Mouse (Mus musculus): ENCODE data around the gene Mfsd6l. TPM values are rescaled to one million over a fixed set of nuclear protein-coding genes. Genes with fewer than 3 reads are reported as not detected.
A peak's percentile ranks its signal among the peaks of the same experiment; 100 is the strongest.

Mfsd6l gene
- total RNA-seq (2021): under 1 TPM in 1 of 2 experiments, not detected in 1; 0.11 TPM
- long read RNA-seq, experiment 1: 0 reads
- long read RNA-seq, experiment 2: 0 reads

- no peak within 1 kb of the TSS for H3K4me3 ChIP-seq
These were observed at the start of gene Mfsd6l for GRCm38 (mm10) chr11:68555918-68556584. TSS of gene Mfsd6l (plus strand) at chr11:68556186.

GRCm38 (mm10) chr11:68507246-68507645, 48.7 kb upstream of the Mfsd6l start:
- intact Hi-C loops (cut with DNase I): no loop called here
- no peak for DNase-seq
- no peak for TF ChIP-seq CTCF (IDR thresholded peaks at IDR 0.05)
- H3K4me3 ChIP-seq: no peak overlapping the region
- no peak overlapping the region for H3K27ac ChIP-seq

More at GRCm38 (mm10) chr11:68555918-68556584, at the start of gene Mfsd6l:
- intact Hi-C loops (cut with DNase I): no loop called here
- no peak within 1 kb of the TSS for H3K27ac ChIP-seq
- no peak for DNase-seq
- no peak for TF ChIP-seq CTCF (IDR thresholded peaks at IDR 0.05)

- TF ChIP-seq CTCF (IDR thresholded peaks at IDR 0.05): no peak
- Histone ChIP-seq H3K27ac (no peak overlapping the region), H3K4me3 (no peak overlapping the region)
- no peak for DNase-seq
- intact Hi-C loops (cut with DNase I): no loop called here
These were observed 47.4 kb upstream of the Mfsd6l start for GRCm38 (mm10) chr11:68508619-68509018.

DNA sequence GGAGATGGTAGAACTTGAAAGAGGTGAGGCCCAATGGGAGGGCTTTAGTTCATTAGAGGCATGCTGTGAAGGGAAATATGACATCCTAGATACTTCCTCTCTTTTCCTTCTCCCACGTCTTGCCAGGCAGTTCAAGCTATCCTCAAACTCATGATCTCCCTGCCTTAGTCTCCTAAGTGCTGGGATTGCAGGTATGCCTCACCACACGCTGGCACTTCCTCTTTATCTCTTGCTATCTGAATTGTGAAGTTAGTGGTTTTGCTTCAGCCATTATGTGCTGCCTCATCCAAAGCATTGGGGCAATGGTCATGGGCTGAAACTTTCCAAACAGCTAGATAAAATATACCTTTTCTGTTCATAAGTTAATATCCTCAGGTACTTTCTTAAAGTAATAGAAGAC, 46.8 kb upstream of the Mfsd6l start:
- intact Hi-C loops (cut with DNase I): no loop called here
- Histone ChIP-seq H3K27ac (no peak overlapping the region), H3K4me3 (no peak overlapping the region)
- no peak for DNase-seq
- no peak for TF ChIP-seq CTCF (IDR thresholded peaks at IDR 0.05)

DNA sequence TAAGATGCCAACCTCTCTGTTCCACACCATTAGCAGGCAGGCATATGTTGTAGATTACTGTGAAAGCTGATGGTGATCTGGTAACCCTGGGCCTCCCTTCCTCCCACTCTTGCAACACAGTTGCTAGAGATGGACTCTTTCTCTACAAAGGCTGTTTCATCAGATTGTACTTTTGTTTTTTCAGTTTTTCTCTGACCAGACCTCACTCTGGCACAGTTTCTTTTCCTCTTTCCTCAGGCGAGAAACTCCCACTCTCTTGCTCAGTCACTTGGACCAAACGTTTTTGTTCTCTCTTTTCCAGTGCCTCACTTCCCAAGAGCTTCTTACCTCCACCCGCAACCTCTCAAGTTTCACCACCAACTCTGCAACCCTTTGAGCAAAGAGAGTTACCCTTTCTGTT, 42.0 kb upstream of the Mfsd6l start:
- Histone ChIP-seq H3K27ac (peak overlapping the region; percentile 43; the same call in 1 of the 2 replicates), H3K4me3 (no peak overlapping the region)
- DNase-seq: no peak
- intact Hi-C loops (cut with DNase I): no loop called here
- no peak for TF ChIP-seq CTCF (IDR thresholded peaks at IDR 0.05)

DNA sequence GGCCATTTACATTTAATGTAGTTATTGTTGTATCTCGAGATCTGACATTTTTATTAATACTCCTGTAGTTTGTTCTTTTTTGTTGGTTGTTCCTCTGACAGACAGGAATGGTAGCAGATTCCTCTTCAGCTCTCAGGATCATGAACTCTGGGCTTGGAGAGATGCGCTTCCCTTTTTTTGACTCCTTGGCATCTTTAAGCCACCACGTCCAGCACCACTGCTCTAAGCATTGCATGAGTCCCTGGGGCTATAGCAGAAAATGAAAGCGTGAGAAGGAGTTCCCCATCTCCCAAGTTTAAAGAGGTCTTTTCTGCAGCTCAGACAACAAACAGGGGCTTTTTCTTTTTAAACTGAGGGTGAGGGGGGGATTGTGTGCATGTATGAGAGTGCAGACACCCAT, 36.6 kb upstream of the Mfsd6l start:
- TF ChIP-seq CTCF (IDR thresholded peaks at IDR 0.05): no peak
- intact Hi-C loops (cut with DNase I): no loop called here
- H3K27ac ChIP-seq: no peak overlapping the region
- H3K4me3 ChIP-seq: no peak overlapping the region
- DNase-seq: no peak

- no peak for DNase-seq
- TF ChIP-seq CTCF (IDR thresholded peaks at IDR 0.05): no peak
- H3K4me3 ChIP-seq: no peak overlapping the region
- H3K27ac ChIP-seq: no peak overlapping the region
- intact Hi-C loops (cut with DNase I): no loop called here
These were observed 36.2 kb upstream of the Mfsd6l start for GRCm38 (mm10) chr11:68519815-68520214.

GRCm38 (mm10) chr11:68520439-68520838, 35.5 kb upstream of the Mfsd6l start:
- no peak for DNase-seq
- no peak overlapping the region for H3K27ac ChIP-seq
- no peak overlapping the region for H3K4me3 ChIP-seq
- no peak for TF ChIP-seq CTCF (IDR thresholded peaks at IDR 0.05)
- intact Hi-C loops (cut with DNase I): no loop called here

DNA sequence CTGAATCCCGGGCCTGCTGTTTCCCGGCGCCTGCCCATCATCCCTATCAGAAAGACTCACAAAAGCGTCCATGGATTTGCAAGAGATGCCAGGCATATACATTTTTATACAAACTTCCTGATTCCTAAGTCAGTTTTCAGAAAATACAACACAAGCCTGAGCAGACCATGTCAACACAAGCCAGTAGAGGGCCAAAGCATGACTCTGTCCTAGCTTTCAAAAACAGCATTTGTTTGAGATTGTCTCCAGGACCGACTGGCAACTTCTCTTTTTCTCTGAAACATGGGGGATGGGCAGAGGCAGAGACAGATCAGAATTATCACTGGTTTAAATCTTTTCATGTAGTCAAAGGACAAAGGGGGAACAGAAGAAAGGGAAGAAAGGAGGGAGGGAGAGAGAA, 34.6 kb upstream of the Mfsd6l start:
- intact Hi-C loops (cut with DNase I): no loop called here
- H3K27ac ChIP-seq: no peak overlapping the region

DNA sequence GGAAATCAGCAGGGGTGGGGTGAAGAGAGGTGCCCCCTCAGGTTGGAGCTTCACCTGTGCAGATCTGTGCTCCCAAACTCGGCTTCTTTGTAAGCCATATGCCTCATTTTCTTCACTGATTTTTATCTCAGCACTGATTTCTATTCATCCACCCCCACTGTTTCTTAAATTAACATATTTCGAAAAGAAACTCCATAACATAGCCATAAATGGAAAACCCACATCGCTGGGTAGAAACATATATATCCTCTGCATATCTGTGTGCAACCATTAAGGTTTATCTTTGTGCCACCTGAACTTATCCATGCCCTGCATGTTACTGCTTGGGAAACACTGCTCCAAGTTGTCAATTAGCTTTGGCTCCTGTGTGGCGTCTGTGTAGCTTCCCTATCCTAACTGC, 29.5 kb upstream of the Mfsd6l start:
- intact Hi-C loops (cut with DNase I): no loop called here
- Histone ChIP-seq H3K4me3 (no peak overlapping the region), H3K27ac (no peak overlapping the region)
- no peak for TF ChIP-seq CTCF (IDR thresholded peaks at IDR 0.05)
- no peak for DNase-seq

More for the DNA sequence above, 34.6 kb upstream of the Mfsd6l start:
- no peak overlapping the region for H3K4me3 ChIP-seq
- DNase-seq: no peak
- no peak for TF ChIP-seq CTCF (IDR thresholded peaks at IDR 0.05)

GRCm38 (mm10) chr11:68531066-68531806, 24.8 kb upstream of the Mfsd6l start:
- peak; percentile 61 for TF ChIP-seq CTCF (IDR thresholded peaks at IDR 0.05)
- Histone ChIP-seq H3K4me3 (no peak overlapping the region), H3K27ac (peak overlapping the region; percentile 25; the same call in 1 of the 2 replicates)
- intact Hi-C loops (cut with DNase I): no loop called here
- peak; percentile 77 for DNase-seq

DNA sequence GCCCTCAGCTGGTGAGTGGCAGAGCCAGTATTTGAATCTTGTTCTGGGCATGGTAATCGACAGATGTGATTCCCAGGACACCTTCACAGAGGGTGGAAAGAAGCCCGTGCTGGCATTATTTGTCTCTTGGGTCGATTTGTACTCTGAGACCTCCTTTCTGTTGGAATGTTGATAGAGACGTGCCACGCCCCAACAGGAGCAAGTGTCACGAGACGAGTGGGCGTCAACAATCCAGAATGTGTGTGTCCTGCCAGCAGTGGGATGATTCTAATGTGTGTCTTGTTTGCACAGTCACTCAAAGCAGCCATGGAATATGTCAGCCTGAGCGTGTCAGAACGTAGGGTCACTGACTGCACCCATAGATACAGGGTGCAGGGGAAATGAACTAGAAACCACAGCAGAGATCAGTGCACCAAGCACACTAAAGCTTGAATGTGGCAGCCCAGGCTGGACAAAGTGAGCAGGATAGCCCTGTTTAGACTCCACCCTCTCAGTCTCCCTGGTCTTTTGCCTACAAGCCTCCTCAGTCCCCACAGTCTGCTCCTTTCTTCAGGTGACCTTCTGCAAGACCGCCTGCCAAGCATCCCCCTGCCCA, 23.9 kb upstream of the Mfsd6l start:
- DNase-seq: no peak
- Histone ChIP-seq H3K4me3 (no peak overlapping the region), H3K27ac (no peak overlapping the region)
- TF ChIP-seq CTCF (IDR thresholded peaks at IDR 0.05): no peak
- intact Hi-C loops (cut with DNase I): no loop called here

GRCm38 (mm10) chr11:68532773-68533172, 23.2 kb upstream of the Mfsd6l start:
- intact Hi-C loops (cut with DNase I): no loop called here

More at GRCm38 (mm10) chr11:68532773-68533172, 23.2 kb upstream of the Mfsd6l start:
- H3K27ac ChIP-seq: no peak overlapping the region
- H3K4me3 ChIP-seq: no peak overlapping the region
- no peak for TF ChIP-seq CTCF (IDR thresholded peaks at IDR 0.05)
- no peak for DNase-seq

Measured in gastrocnemius, adult 2 months (tissue).